Mouse (Mus musculus): ENCODE results near the gene Macrod2. TPM values are rescaled to one million over a fixed set of nuclear protein-coding genes. Genes with fewer than 3 reads are reported as not detected.

Gene Macrod2
- total and polyA plus RNA-seq, 2 experiments from 2014 or later = 37.3 to 67.2 TPM

DNA sequence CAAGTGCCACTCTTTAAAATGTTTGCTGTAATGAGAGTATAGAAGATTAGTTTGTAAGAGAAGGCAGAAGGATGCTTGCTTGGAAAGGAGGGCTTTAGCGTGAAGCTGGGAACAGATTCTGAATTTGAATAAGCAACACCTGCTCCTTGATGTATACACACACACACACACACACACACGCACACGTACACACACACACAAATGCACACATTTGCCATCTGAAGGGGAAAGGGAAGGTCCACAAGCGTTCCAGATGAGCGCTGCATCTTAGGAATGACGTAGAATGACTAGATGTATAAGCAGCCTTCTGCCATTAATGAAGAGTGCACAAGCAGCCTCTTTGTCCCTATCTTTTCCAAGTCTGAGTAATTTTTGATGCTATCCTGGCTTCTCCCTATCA, 1660.5 kb downstream of the Macrod2 start:
- Histone ChIP-seq H3K9ac (replicated peaks; ENCODE audit: low read length, poor library complexity, severe bottlenecking) (no peak overlapping the region), H3K4me2 (ENCODE audit: low read depth, low read length, poor library complexity, severe bottlenecking) (no peak overlapping the region), H3K27ac (ENCODE audit: low read depth, low read length) (no peak overlapping the region), H3K9me3 (ENCODE audit: low read length) (no peaks in the 10 kb centered on the region), H3K4me3 (ENCODE audit: low read depth, low read length) (no peak overlapping the region), H3K36me3 (ENCODE audit: insufficient read depth, low read length) (no peaks in the 10 kb centered on the region), H3K27me3 (ENCODE audit: insufficient read depth, low read length) (no peaks in the 10 kb centered on the region), H3K4me1 (ENCODE audit: insufficient read depth, low read length) (peaks cover 7% of the 10 kb centered on the region)
- no peak for TF ChIP-seq CTCF (IDR thresholded peaks at IDR 0.05)
- ATAC-seq (ENCODE audit: low FRiP score) = no peak
- 97% methylated on average over 6 of the region's 6 CpGs for WGBS
- DNase-seq (ENCODE audit: low spot score) = no peak

DNA sequence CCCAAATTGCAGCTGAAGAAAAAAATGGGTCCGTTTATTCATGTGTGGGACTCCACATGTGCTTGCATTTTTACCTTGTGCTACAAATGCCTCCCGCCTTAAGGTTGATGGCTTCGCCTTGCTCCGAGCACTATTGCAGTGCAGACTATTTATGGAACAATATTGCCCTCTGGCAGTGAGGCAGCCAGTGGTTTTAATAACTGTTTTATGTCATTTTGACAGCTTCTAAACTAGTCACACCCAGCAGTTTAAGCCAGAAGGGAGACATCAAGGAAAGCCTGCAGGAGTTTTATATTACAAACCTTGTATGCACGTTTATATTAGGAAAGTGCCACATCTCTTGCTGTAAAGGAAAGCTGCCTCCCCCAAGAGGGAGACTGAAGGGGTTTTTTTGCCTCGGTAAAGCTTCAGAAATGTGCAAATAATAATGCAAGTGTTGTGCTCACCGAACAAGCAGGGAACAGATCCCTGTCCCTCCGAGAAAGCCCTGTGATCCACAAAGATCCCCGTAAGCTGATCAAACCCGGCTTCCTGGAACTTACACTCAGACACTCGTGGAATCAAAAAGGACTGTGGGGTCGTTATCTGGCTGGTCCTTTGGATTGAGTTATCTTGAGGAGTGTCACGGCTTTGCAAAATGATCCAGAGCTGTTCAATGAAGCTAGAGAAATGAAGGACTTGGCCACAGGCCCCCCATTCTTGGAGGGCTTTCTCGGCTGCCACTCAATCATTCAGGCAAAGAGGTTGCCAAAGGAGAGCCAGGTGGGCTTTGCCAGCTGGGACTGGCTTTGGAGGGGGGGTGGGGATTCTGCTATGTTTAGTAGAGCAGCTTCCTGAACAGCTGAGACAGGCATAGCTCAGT, 1663.0 kb downstream of the Macrod2 start:
- H3K27ac ChIP-seq (ENCODE audit: low read depth, low read length) = no peak overlapping the region
- no peak overlapping the region for H3K9ac ChIP-seq (replicated peaks; ENCODE audit: low read length, poor library complexity, severe bottlenecking)
- 26% methylated on average over 14 of the region's 14 CpGs for WGBS
- H3K36me3 ChIP-seq (ENCODE audit: insufficient read depth, low read length) = no peaks in the 10 kb centered on the region
- DNase-seq (ENCODE audit: low spot score) (peak; percentile 84), ATAC-seq (ENCODE audit: low FRiP score) (peak; percentile 75)
- peak; percentile 66 for TF ChIP-seq CTCF (IDR thresholded peaks at IDR 0.05)
- H3K27me3 ChIP-seq (ENCODE audit: insufficient read depth, low read length) = no peaks in the 10 kb centered on the region
- H3K9me3 ChIP-seq (ENCODE audit: low read length) = no peaks in the 10 kb centered on the region
- no peak overlapping the region for H3K4me3 ChIP-seq (ENCODE audit: low read depth, low read length)
- H3K4me1 ChIP-seq (ENCODE audit: insufficient read depth, low read length) = peaks cover 7% of the 10 kb centered on the region
- peak overlapping the region; percentile 18; the same call in 1 of the 2 replicates for H3K4me2 ChIP-seq (ENCODE audit: low read depth, low read length, poor library complexity, severe bottlenecking)

DNA sequence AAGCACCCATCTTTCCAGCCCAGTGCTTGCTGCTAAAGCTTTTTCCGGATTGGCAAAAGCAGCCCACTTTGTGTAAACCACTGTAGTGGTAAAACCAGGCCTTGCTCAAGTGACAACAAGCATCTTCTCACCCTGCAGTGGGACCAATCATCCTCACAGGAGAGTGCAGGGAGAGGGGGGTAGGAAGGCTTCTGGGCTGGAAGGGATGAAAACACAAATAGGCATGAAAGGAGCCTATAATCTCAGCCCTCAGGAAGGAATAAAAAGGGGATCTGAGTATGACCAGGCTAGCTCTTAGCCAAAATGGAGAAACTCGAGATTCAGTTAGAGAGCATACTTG, 1663.6 kb downstream of the Macrod2 start:
- Histone ChIP-seq H3K9me3 (ENCODE audit: low read length) (no peaks in the 10 kb centered on the region), H3K4me1 (ENCODE audit: insufficient read depth, low read length) (peaks cover 7% of the 10 kb centered on the region), H3K4me3 (ENCODE audit: low read depth, low read length) (no peak overlapping the region), H3K27me3 (ENCODE audit: insufficient read depth, low read length) (no peaks in the 10 kb centered on the region), H3K9ac (replicated peaks; ENCODE audit: low read length, poor library complexity, severe bottlenecking) (no peak overlapping the region), H3K27ac (ENCODE audit: low read depth, low read length) (no peak overlapping the region), H3K36me3 (ENCODE audit: insufficient read depth, low read length) (no peaks in the 10 kb centered on the region), H3K4me2 (ENCODE audit: low read depth, low read length, poor library complexity, severe bottlenecking) (no peak overlapping the region)
- no peak for TF ChIP-seq CTCF (IDR thresholded peaks at IDR 0.05)
- DNase-seq (ENCODE audit: low spot score) = no peak
- 0 out of 2 replicates have a peak, but pooled peaks have one; percentile 31 for ATAC-seq (ENCODE audit: low FRiP score)
- WGBS = 59% methylated on average over 2 of the region's 2 CpGs

DNA sequence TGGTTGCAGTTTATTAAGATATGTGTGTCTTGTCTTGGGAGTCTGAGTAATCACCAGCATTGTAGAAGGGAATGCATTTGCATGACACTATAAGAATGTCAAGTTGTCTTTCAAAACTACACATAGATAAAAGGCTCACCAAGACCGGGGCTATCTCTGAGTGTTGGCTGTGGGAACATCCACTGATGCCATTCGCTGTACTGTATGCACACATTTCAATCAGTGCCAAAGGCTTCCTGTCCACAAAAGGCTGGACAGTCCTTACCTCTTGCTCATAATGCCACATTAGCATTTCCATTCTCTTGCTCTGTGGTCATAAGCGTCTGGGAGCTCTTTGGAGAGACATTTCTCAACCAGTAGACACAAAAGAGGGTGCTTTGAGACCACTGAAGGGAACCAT, 1713.8 kb downstream of the Macrod2 start:
- Histone ChIP-seq H3K27me3 (ENCODE audit: insufficient read depth, low read length) (no peaks in the 10 kb centered on the region), H3K9me3 (ENCODE audit: low read length) (no peaks in the 10 kb centered on the region), H3K27ac (ENCODE audit: low read depth, low read length) (no peak overlapping the region), H3K36me3 (ENCODE audit: insufficient read depth, low read length) (no peaks in the 10 kb centered on the region), H3K4me3 (ENCODE audit: low read depth, low read length) (no peak overlapping the region), H3K9ac (replicated peaks; ENCODE audit: low read length, poor library complexity, severe bottlenecking) (no peak overlapping the region), H3K4me2 (ENCODE audit: low read depth, low read length, poor library complexity, severe bottlenecking) (no peak overlapping the region), H3K4me1 (ENCODE audit: insufficient read depth, low read length) (no peaks in the 10 kb centered on the region)
- ATAC-seq (ENCODE audit: low FRiP score) (no peak), DNase-seq (ENCODE audit: low spot score) (no peak)
- TF ChIP-seq CTCF (IDR thresholded peaks at IDR 0.05) = no peak
- 38% methylated on average over 3 of the region's 3 CpGs for whole genome bisulfite sequencing

DNA sequence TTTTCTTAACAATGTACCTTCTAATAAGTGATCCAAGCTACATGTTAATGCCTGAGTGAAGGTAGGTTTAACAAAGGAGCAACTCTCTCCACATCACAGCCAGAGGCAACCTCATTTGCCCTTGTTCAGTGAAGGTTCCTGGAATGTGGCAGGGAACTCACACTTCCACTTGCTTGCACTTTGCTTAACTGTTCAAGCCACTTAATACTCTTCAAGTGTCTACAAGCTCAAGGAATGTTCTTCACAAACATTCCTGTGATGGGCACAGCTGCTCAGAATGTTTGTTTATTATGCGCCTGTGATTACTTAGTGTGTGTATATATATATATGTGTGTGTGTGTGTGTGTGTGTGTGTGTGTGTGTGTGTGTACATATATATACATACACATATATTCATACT, 1721.5 kb downstream of the Macrod2 start:
- Histone ChIP-seq H3K27me3 (ENCODE audit: insufficient read depth, low read length) (no peaks in the 10 kb centered on the region), H3K9ac (replicated peaks; ENCODE audit: low read length, poor library complexity, severe bottlenecking) (no peak overlapping the region), H3K4me1 (ENCODE audit: insufficient read depth, low read length) (no peaks in the 10 kb centered on the region), H3K4me3 (ENCODE audit: low read depth, low read length) (no peak overlapping the region), H3K4me2 (ENCODE audit: low read depth, low read length, poor library complexity, severe bottlenecking) (no peak overlapping the region), H3K27ac (ENCODE audit: low read depth, low read length) (no peak overlapping the region), H3K9me3 (ENCODE audit: low read length) (no peaks in the 10 kb centered on the region), H3K36me3 (ENCODE audit: insufficient read depth, low read length) (no peaks in the 10 kb centered on the region)
- TF ChIP-seq CTCF (IDR thresholded peaks at IDR 0.05) = no peak
- 100% methylated on average over 1 of the region's 1 CpGs for WGBS
- no peak for DNase-seq (ENCODE audit: low spot score)
- ATAC-seq (ENCODE audit: low FRiP score) = no peak

DNA sequence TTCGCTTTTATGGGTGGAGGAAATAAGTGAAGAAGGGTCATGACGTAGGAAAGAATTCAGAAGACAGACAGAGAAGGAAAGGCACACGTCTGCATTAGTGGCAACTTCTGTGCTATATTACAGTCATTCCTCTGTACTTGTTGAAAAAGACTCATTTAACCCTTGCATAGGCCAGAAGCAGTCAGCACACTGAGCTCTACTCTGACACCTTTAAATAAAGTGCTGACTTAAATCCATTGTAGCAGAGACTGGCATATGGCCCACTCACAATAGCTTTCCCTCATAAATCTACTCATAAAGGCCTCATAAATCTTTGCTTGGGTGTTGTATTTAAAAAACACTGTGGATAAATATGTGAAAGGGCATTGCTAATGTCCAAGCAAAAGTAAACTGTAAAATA, 1733.0 kb downstream of the Macrod2 start:
- Histone ChIP-seq H3K4me1 (ENCODE audit: insufficient read depth, low read length) (no peaks in the 10 kb centered on the region), H3K27ac (ENCODE audit: low read depth, low read length) (no peak overlapping the region), H3K4me3 (ENCODE audit: low read depth, low read length) (no peak overlapping the region), H3K4me2 (ENCODE audit: low read depth, low read length, poor library complexity, severe bottlenecking) (no peak overlapping the region), H3K9ac (replicated peaks; ENCODE audit: low read length, poor library complexity, severe bottlenecking) (no peak overlapping the region), H3K27me3 (ENCODE audit: insufficient read depth, low read length) (no peaks in the 10 kb centered on the region), H3K9me3 (ENCODE audit: low read length) (no peaks in the 10 kb centered on the region), H3K36me3 (ENCODE audit: insufficient read depth, low read length) (no peaks in the 10 kb centered on the region)
- no peak for DNase-seq (ENCODE audit: low spot score)
- ATAC-seq (ENCODE audit: low FRiP score) = no peak
- no peak for TF ChIP-seq CTCF (IDR thresholded peaks at IDR 0.05)
- WGBS = 86% methylated on average over 3 of the region's 3 CpGs

Data from midbrain, postnatal 0 days (tissue).